Comparison of ENCODE assay signal across 8 mouse cellular contexts in the genomic region with DNA sequence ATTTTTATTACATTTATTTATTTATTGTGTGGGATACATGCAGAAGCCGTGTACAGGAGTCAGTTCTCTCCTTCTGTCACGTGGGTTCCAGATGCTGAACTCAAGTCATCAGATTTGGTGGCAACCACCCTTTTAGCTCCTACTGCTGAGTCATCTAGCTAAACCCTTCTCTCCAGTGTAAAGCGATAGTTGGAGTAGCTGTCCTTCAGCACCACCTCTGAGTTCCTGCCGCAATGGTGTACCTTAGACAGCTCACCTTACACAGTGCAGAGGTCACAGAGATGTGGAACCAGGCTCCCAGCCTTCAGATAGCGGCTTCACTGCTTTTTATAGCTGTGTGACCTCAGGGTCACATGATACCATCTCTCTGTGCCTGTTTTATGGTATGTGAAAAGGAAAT.
DNase-seq lines count a peak whose midpoint lies in the region; ATAC-seq lines count a peak whose summit lies in the region.
"Had no signal": no experiment of that assay in that cellular context is flagged by ENCODE, and none has a peak within 500 bp of the region (broad histone marks: within the 10 kb centered on the region; RNA-seq: fewer than 3 reads in every experiment).

No protein-coding gene starts in this region.

- no peak for ATAC-seq in hindbrain, embryonic 12.5 days (ENCODE audit: low FRiP score)

- WGBS in hindbrain, embryonic 12.5 days, result 24% methylated on average over 5 of the region's 5 CpGs

- H3K27me3 ChIP-seq in hindbrain, embryonic 12.5 days, result 0 out of 2 replicates have a peak, but pooled peaks cover 2% of the 10 kb centered on the region
- H3K27me3 ChIP-seq: embryonic facial prominence, embryonic 13.5 days had no signal

- H3K4me1 ChIP-seq in hindbrain, embryonic 12.5 days, result peaks cover 30% of the 10 kb centered on the region
- H3K4me1 ChIP-seq: embryonic facial prominence, embryonic 13.5 days had no signal

- H3K4me3 ChIP-seq in hindbrain, embryonic 12.5 days, result no peak overlapping the region
- H3K4me3 ChIP-seq: embryonic facial prominence, embryonic 13.5 days had no signal

- H3K27ac ChIP-seq in hindbrain, embryonic 12.5 days, result no peak overlapping the region
- H3K27ac ChIP-seq: embryonic facial prominence, embryonic 13.5 days had no signal

- peak; percentile 9 for DNase-seq in thymus, postnatal 14 days
- DNase-seq in thymus, postnatal 36 days, result no peak
- DNase-seq in c-Kit-positive CD71-positive TER-119-positive erythroid progenitor cells, embryonic 14.5 days (ENCODE audit: low spot score), result peak; percentile 56
- DNase-seq in kidney, postnatal 36 days, result peak; percentile 24 to 53
- peak; percentile 74 for DNase-seq in yolk sac, embryonic 10.5 days (ENCODE audit: low spot score)
- DNase-seq in cerebellum, adult 11-12 months, result no peak

- H3K9ac ChIP-seq in hindbrain, embryonic 12.5 days, result no peak overlapping the region
- H3K9ac ChIP-seq: embryonic facial prominence, embryonic 13.5 days had no signal

- H3K4me2 ChIP-seq in hindbrain, embryonic 12.5 days (replicated peaks), result no peak overlapping the region
- H3K4me2 ChIP-seq: embryonic facial prominence, embryonic 13.5 days had no signal

- H3K36me3 ChIP-seq in hindbrain, embryonic 12.5 days, result no peaks in the 10 kb centered on the region
- H3K36me3 ChIP-seq: embryonic facial prominence, embryonic 13.5 days had no signal

- no peaks in the 10 kb centered on the region for H3K9me3 ChIP-seq in hindbrain, embryonic 12.5 days (replicated peaks)
- H3K9me3 ChIP-seq: embryonic facial prominence, embryonic 13.5 days had no signal

Comparison
In these comparisons a context has a peak if more than half of its experiments do, and no peak if none do; other contexts are left out.
1. DNase-seq: peak in thymus, postnatal 14 days (single experiment), c-Kit-positive CD71-positive TER-119-positive erythroid progenitor cells, embryonic 14.5 days (single experiment), kidney, postnatal 36 days (2 of 2) and yolk sac, embryonic 10.5 days (single experiment); none in thymus, postnatal 36 days (0 of 2) and cerebellum, adult 11-12 months (single experiment).